Mouse (Mus musculus) macrophage (primary cell): ENCODE results near the gene Efna3. TPM values are rescaled to one million over a fixed set of nuclear protein-coding genes. Genes with fewer than 3 reads are reported as not detected.

Experiments
- H3K27ac ChIP-seq: fragments of 350-480 bp; formaldehyde crosslinking; 2 replicates; pipeline ENCODE4 v1.9.0; 2021
- H3K36me3 ChIP-seq: fragments of 350-480 bp; formaldehyde crosslinking; 2 replicates; pipeline ENCODE4 v1.9.0; 2021; ENCODE audit errors: inconsistent target
- H3K4me3 ChIP-seq: fragments of 350-480 bp; formaldehyde crosslinking; 2 replicates; pipeline ENCODE4 v1.9.0; 2021; ENCODE audit errors: inconsistent target
- H3K79me2 ChIP-seq: fragments of 350-480 bp; formaldehyde crosslinking; 2 replicates; pipeline ENCODE4 v1.9.0; 2021; ENCODE audit errors: inconsistent target
- WGBS: methylation state at CpG from one replicate; pipeline ENCODE4 v1.1.7; 2026; ENCODE audit warnings: inconsistent platforms; ENCODE audit not compliant: missing documents; 5-methylcytosine and 5-hydroxymethylcytosine counted together
- polyA plus RNA-seq: library from polyadenylated mRNA; stranded (reverse); fragments of 250-400 nt; gene quantifications from 3 replicates; pipeline ENCODE4 v1.2.4, GENCODE M21; 2018; ENCODE audit warnings: inconsistent platforms

Efna3 gene
- polyA plus RNA-seq, 1 experiment from 2014 or later = not detected

DNA sequence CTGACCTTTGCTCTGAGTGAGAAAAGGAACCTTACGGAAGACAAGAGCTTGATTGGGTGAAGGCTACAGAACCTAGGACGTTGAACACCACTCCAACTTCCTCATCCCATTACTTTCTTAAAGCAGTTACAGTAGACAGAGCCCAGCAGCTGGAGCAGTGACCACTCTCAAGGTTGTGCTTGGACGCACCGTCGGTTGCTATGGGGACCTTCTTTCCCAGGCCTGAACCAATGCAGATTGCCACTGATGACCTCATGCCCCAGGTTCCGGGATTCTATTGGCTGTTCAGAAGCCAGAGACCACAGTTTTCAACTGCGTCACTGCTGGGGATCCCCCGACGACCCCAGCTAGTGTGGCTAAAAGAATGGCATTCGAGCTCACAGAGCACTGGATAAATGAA is 8.2 kb upstream of the Efna3 start:
- Histone ChIP-seq H3K4me3 (no peak overlapping the region), H3K79me2 (no peaks in the 10 kb centered on the region), H3K36me3 (no peaks in the 10 kb centered on the region), H3K27ac (no peak overlapping the region)
- WGBS = 42% methylated on average over 10 of the region's 10 CpGs

DNA sequence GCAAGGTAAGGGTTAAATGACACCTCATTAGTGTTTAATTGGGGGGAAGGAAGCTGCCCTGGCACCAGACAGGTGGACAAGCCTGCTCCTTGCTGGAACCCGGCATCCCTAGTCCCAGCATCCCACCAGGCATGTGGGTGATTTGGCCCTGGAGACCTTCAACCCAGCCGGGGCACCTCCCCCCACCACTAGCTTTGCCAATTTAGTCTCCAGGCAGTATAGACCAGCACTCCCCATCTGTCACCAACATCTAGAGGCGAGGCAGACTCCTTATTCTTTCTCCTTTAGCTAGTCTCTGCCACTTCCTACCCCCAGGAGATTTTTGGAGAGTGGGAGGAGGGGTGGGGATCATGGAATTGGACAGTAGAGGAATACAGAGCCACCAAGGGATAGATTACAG is 7.6 kb upstream of the Efna3 start:
- no peaks in the 10 kb centered on the region for H3K36me3 ChIP-seq
- WGBS = 83% methylated on average over 3 of the region's 3 CpGs
- no peaks in the 10 kb centered on the region for H3K79me2 ChIP-seq
- no peak overlapping the region for H3K4me3 ChIP-seq
- no peak overlapping the region for H3K27ac ChIP-seq

DNA sequence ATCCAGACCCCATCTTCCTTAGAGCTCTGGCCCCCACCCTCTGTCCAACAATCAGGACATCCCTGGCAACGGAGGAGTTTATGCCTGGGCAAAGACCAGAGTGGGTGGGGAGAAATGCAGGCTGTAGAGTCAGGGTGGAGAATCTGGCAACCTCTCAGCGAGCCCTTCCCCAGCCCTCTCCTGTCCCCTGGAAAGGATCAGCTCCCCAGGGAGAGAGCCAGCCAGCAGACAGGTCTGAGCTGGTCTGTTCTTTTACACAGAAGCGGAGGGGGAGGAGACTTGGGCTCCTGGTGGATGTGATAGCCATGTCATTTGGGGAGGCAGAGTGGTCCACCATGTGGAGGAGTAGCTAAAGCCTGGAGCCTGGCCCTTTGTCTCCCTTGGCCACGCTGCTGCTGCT is 5.9 kb upstream of the Efna3 start:
- no peak overlapping the region for H3K27ac ChIP-seq
- no peaks in the 10 kb centered on the region for H3K79me2 ChIP-seq
- H3K4me3 ChIP-seq = no peak overlapping the region
- WGBS = 82% methylated on average over 3 of the region's 4 CpGs
- no peaks in the 10 kb centered on the region for H3K36me3 ChIP-seq

DNA sequence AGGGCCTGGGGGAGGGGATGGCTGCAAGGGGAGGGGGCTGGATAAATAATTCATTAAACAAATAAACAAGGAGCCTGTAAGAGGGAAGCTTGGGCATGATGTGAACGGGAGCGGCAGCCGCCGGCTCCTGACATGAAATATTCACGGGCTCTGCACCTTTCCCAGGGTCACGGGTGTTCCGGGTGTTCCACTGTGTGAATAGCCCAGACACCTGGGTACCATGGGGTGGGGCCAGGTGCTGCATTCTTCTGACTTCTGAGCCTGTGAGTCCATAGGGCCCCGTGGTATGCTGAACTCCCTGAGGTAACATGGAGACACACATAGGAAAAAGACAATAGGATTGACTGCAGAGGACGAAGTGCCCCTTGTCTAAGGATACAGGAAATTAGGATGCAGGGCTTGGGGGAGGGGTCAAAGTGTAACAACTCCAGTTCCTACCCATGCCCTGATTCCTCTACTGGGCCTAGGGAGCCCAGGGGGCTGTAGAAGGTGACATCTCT is 4.7 kb upstream of the Efna3 start:
- no peaks in the 10 kb centered on the region for H3K36me3 ChIP-seq
- 89% methylated on average over 9 of the region's 9 CpGs for WGBS
- no peak overlapping the region for H3K27ac ChIP-seq
- H3K4me3 ChIP-seq = no peak overlapping the region
- no peaks in the 10 kb centered on the region for H3K79me2 ChIP-seq

DNA sequence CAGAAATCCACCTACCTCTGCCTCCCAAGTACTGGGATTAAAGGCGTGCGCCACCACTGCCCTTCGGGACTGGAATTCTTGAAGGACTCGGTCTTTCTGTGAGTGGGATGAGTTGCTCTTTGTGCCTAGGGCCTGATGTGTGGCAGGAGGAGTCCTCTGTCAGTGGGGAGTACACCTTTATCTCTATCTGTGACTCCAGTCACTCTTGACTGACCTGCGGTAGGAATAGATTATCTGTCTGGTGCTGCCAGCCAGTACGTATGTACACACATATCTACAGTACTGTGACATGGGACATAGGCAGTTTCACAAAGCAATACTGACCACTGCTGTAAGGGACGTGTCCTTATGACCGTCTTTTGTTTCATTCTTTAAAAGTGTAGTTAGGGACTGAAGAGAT is 3.1 kb upstream of the Efna3 start:
- H3K36me3 ChIP-seq = no peaks in the 10 kb centered on the region
- WGBS = 93% methylated on average over 8 of the region's 8 CpGs
- no peak overlapping the region for H3K4me3 ChIP-seq
- H3K27ac ChIP-seq = no peak overlapping the region
- H3K79me2 ChIP-seq = no peaks in the 10 kb centered on the region

GRCm38 (mm10) chr3:89322131-89322500 is 649 bp downstream of the Efna3 start:
- no peak overlapping the region for H3K4me3 ChIP-seq
- WGBS = 2% methylated on average over 14 of the region's 14 CpGs

GRCm38 (mm10) chr3:89321183-89322130 is 1.3 kb downstream of the Efna3 start:
- Histone ChIP-seq H3K79me2 (no peaks in the 10 kb centered on the region), H3K27ac (no peak overlapping the region), H3K36me3 (no peaks in the 10 kb centered on the region), H3K4me3 (no peak overlapping the region)
- WGBS = 2% methylated on average over 54 of the region's 66 CpGs

More at GRCm38 (mm10) chr3:89322131-89322500, 649 bp downstream of the Efna3 start:
- H3K79me2 ChIP-seq = no peaks in the 10 kb centered on the region
- no peak overlapping the region for H3K27ac ChIP-seq
- no peaks in the 10 kb centered on the region for H3K36me3 ChIP-seq

- no peak overlapping the region for H3K27ac ChIP-seq
- WGBS = 1% methylated on average over 41 of the region's 41 CpGs
- no peak overlapping the region for H3K4me3 ChIP-seq
- H3K36me3 ChIP-seq = no peaks in the 10 kb centered on the region
- H3K79me2 ChIP-seq = no peaks in the 10 kb centered on the region
Measured at GRCm38 (mm10) chr3:89320581-89321182, 2.1 kb downstream of the Efna3 start.

DNA sequence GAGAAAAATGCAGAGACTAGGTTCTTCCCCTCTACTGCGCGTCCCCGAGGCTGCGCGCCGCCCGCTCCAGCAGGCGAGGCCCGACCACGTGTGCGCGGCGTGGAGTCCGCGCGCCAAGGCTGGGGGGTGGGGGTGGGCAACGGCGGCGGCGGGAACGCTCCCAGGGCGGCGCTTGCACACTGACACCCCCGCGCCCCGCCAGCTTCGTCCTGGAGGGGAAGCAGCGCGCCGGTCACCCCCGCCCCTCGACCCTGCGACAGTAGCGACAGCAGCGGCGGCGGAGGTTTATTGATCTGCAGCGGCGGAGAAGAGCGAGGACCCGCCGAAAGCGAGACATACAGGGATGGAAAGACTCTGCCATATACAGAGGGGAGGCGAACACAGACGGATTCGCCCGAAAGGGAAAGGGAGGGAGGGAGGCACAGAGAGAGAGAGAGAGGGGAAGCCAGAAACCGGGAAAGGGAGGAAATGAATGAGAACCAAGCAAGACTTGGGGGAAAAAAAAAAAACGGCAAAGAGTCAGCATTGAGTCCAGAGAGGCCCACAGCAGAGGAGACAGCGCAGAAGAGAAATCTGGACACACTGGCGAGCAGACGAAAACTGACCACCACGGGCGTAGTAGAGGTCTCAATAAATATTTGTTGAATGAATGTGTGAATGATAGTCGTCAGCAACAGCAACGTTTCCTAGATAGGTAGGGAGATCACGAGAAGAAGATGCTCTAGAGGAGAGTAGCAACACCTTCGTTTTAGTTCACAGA is 3.0 kb downstream of the Efna3 start:
- H3K4me3 ChIP-seq = no peak overlapping the region
- H3K27ac ChIP-seq = no peak overlapping the region
- no peaks in the 10 kb centered on the region for H3K36me3 ChIP-seq
- H3K79me2 ChIP-seq = no peaks in the 10 kb centered on the region
- WGBS = 4% methylated on average over 54 of the region's 58 CpGs

DNA sequence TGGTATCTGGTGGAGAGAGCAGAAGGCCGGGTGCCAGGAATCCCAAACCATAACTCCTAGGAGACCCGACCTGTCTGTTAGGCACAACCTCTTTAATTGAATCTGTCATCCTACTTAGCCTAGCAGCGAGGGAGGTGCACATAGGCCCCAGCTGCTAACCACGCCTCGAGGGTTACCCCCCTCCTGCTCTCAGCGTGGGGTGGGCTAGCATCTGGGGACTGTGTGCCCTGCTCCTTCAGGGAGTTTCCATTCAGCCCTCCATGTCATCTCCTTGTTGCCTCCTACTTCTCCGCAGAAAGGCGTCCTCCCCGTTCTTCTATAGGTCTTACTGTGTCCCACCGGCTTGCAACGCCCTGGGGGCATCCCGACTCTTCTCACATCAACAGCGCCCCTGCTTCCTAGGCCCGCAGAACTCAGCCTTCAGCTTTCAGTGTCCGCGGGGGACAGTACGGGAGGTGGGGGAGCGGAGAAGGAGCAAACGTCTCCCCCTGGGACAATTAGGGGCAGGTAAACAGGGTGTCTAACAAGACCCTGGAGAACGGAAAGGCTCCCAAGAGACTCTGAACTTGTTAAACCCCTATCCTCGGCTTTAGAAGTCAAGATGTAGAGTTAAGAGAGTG is 3.7 kb downstream of the Efna3 start:
- Histone ChIP-seq H3K4me3 (no peak overlapping the region), H3K79me2 (no peaks in the 10 kb centered on the region), H3K27ac (no peak overlapping the region), H3K36me3 (no peaks in the 10 kb centered on the region)
- 31% methylated on average over 21 of the region's 21 CpGs for WGBS

DNA sequence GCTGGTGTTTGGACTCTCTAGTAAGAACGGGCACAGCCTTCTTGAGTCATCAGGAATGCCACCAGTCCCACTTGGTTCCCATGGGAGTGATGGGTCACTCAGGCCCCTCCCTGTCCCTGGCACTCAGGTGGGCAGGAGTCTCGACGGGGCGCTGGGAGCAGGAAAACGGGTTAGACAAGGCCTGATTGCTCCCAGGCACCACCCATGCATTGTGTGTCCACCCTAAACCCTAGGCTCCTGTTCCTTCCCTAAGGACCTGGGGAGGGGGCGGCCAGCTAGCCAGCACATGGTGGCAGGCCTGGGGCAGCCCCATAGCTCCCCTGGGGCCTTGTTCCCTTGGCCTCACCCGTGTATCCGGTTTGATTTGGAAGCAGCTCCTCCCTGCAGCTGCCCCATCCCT is 4.4 kb downstream of the Efna3 start:
- Histone ChIP-seq H3K79me2 (no peaks in the 10 kb centered on the region), H3K4me3 (no peak overlapping the region), H3K27ac (no peak overlapping the region), H3K36me3 (no peaks in the 10 kb centered on the region)
- WGBS = 77% methylated on average over 8 of the region's 8 CpGs

DNA sequence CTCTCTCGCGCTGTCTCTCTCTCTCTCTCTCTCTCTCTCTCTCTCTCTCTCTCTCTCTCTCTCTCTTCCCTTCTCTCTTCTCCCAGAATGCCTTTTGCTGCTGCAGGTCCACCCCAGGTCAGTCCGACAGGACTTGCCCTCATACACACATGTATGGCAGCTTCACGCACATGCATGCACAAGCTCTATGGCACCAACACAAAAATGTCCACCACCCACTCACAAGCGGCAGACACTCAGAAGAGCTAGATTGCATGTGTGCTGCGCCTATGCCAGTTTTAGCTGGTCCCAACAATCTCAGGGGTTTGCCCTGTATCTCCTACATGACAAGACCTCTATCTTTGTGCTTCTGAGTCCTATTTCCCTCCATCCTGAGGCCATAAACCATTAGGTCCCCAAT is 5.5 kb downstream of the Efna3 start:
- Histone ChIP-seq H3K79me2 (no peaks in the 10 kb centered on the region), H3K27ac (no peak overlapping the region), H3K36me3 (no peaks in the 10 kb centered on the region), H3K4me3 (no peak overlapping the region)
- 86% methylated on average over 6 of the region's 6 CpGs for WGBS

GRCm38 (mm10) chr3:89316833-89317232 is 5.9 kb downstream of the Efna3 start:
- H3K4me3 ChIP-seq = no peak overlapping the region
- no peaks in the 10 kb centered on the region for H3K36me3 ChIP-seq
- WGBS = 0% methylated on average over 1 of the region's 4 CpGs
- no peak overlapping the region for H3K27ac ChIP-seq
- no peaks in the 10 kb centered on the region for H3K79me2 ChIP-seq
